Mouse (Mus musculus): ENCODE measurements around the gene AU041133.
"Not testable (repeated sequence)": the region's sequence is repeated elsewhere in the genome, so short reads cannot be mapped to it uniquely, and the experiment has no call there.

The AU041133 gene

GRCm38 (mm10) chr10:82127850-82128401 lies at the start of gene AU041133:
Gene AU041133 (plus strand): TSS chr10:82128013.
- DNase-seq (ENCODE audit: low spot score): peak; percentile 89

GRCm38 (mm10) chr10:82082728-82083621 lies 44.8 kb upstream of the AU041133 start, which contains the start of gene BC024063:
Gene BC024063 (plus strand): TSS chr10:82083353.
- DNase-seq (ENCODE audit: low spot score): peak; percentile 84

DNA sequence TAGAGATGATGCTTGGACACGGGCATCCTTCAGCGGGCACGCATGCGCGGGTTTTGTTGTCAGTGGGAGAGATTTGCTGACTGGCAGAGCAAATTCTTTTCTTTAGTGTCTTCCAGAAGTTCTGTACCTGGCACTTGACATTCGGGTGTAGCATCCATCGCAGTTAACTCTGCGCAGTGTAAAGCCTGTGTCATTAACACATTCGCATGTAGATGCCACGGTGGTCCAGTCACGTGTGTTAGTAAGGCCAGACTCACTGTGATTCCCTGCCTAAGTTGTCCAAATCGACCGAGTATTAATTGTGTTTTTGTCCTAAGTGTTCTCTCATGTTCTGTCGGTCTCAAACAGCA lies 44.2 kb upstream of the AU041133 start:
- DNase-seq (ENCODE audit: low spot score): not testable (repeated sequence)

DNA sequence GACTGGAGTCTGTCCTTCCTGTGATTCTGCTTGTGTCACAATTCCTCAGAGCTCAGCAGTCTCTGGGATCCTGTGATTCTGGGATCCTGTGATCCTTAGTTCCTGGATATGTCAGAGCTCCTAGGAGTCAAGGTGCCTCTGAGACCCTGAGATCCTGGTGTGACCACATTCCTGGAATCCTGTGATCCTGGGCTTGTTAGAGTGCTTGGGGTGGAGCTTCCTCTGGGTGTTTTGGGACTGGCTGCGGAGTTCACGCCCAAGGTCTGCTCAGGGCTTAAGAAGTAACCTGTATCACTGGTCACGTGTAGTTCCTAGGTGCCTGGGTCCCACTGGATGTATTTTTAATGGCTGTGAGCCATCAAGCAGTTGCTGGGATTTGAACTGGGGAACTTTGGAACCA lies 10.6 kb upstream of the AU041133 start:
- no peak for DNase-seq (ENCODE audit: low spot score)

DNA sequence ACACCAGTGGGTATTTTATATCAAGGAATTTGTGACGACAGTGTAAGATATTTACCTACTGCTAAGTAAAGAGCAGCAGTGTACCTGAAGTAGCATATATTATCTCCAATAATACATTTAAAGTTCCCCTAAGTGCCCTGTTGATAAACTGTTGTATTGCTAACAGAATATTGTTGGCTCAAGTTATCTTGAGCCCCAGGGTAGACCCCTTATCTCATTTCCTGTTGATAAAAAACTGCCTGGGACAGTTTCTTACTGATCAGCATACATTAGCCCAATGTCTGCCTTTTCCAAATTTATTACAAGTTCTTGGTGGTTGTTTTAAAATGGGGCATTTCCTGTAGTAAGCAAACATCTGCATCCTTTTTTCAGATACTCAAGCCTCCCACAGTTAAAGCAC lies 17.5 kb downstream of the AU041133 start:
- DNase-seq (ENCODE audit: low spot score): no peak

- DNase-seq (ENCODE audit: low spot score): no peak
Measured at GRCm38 (mm10) chr10:82147571-82147970, 19.8 kb downstream of the AU041133 start.

GRCm38 (mm10) chr10:82167777-82168176 lies 40.0 kb downstream of the AU041133 start:
- DNase-seq (ENCODE audit: low spot score): no peak

DNA sequence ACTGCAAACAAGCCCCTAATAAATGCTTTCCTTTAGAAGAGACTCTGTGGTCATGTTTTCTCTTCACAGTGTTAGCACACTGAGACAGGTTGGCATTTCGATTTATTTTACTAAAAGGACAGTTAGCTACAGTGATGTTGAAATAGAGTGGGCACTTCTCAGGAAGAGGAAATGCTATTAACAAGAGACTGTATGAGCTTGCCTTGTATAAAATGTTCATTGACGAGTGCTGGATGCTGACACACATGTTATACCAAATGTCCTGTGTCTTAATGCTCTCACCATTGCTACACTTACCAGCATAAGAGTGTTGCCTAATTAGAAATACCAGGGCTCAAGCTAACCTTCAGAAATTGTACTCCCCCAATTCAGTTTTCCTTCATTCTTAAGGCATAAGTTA lies 42.0 kb downstream of the AU041133 start:
- DNase-seq (ENCODE audit: low spot score): no peak

DNA sequence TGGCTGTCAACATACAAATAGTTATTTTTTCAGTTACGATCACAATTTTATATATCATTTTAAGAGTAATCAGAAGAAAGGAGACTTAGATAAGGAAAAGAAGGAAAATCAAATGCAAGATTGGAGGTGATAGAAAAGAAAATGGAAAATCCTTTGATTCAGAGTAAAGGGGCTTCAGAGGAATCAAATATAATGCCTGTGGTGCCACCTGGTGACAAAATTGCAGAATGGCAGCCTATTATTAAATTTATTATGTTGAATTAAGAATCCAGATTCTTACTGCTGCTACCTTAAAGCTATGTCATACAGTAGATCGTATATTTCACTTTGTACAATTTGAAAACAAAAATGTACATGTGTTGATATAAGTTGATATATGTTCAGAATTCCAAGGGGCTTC lies 43.0 kb downstream of the AU041133 start:
- no peak for DNase-seq (ENCODE audit: low spot score)

- peak; percentile 82 for DNase-seq (ENCODE audit: low spot score)
Measured at GRCm38 (mm10) chr10:82178257-82179064, 50.6 kb downstream of the AU041133 start.
